Mouse (Mus musculus) testis, postnatal 10 days (tissue): ENCODE data around the gene Chd1.
"Not testable (repeated sequence)": the region's sequence is repeated elsewhere in the genome, so short reads cannot be mapped to it uniquely, and the experiment has no call there.

Experiments used
- DNase-seq: peaks from one replicate; pipeline ENCODE4 v3.0.0; 2021; ENCODE audit warnings: low spot score

Chd1 gene

DNA sequence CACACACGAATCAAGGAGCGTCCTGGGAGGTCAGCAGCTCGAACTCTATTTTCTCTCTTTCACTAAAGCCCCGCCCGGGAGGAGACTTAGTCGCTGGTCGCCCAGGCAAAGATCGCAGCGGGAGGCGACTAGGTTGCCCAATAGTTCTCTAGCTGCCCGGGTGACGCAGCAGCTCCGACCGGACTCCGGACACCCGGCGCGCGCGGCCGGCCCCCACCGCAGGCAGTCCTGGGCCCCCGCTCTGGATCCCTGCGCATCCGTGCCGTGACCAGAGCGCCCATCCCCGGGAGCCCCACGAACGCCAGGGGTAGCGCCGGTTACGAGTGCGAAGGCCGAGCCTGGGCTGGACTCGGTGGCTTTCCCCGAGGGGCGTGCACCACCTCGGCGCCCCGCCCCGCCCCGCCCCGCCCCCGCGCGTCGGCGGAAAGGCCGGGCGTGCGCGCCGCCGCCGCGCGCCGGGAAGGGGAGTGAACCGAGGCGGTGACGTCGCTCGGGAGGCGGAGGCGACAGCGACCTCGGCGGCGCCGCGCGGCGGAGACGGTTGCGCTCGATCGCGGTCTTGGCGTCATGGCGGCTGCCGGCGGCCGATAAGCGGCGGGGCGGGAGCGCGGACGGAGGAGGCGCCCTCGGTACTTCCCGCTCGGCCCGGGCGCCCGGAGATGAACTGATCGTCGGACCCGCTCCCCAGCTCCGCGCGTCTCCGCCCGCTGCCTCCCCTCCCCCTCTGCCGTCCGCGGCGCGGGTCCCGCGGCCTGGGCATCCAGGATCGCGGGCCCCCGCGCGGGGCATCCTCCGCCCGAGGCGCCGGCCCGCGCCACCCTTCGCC is at the start of gene Chd1:
Gene Chd1, plus strand, starts transcription at position 493 of the 826 bp plus-strand sequence.
- DNase-seq, result peak; percentile 93

GRCm38 (mm10) chr17:15656881-15657607 is 47.7 kb upstream of the Chd1 start:
- DNase-seq, result no peak

DNA sequence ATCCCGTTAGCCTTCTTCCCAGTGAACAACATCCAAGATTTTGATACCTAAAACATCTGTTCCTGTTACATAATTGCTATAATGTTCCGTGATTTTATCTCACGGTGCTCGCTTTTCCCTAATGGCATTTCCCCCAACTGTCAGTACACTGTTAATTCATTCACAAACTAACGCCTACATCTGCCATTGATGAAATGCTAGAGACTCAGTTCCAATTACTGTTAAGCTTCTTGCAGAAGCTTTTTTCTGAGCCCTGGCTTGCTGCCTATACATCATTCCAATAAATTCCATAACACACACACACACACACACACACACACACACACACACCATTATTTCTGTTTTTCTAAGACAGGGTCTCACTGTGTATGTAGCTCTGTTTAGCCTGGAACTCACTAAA is 31.9 kb upstream of the Chd1 start:
- no peak for DNase-seq

GRCm38 (mm10) chr17:15677970-15678645 is 26.7 kb upstream of the Chd1 start:
- no peak for DNase-seq

DNA sequence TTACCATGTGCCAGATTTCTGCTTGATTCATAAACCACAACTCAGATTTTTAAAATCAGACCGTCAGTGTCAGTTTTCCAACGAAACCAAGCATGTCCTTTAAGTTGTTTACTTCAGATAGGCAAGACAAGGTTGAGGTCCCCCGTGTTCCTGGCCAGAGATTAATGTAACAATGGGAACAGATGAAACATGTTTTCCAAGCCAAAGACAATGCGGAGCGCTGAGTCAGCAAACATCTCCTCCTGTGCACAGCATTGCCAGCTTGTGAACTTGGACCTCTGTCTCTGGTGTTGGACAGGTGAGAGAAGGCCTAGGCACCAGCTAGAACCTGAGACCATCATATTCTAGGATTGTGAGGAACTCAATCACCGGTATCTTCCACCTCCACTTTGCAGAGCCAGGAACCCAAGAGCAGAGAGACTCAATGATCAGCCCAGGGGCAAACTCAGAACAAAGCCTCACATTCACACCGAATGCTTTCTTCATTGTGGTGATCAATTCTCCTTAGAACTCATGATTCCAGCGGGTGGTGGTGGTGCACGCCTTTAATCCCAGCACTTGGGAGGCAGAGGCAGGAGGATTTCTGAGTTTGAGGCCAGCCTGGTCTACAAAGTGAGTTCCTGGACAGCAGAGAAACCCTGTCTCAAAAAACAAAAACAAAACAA is 24.7 kb upstream of the Chd1 start:
- DNase-seq, result no peak

DNA sequence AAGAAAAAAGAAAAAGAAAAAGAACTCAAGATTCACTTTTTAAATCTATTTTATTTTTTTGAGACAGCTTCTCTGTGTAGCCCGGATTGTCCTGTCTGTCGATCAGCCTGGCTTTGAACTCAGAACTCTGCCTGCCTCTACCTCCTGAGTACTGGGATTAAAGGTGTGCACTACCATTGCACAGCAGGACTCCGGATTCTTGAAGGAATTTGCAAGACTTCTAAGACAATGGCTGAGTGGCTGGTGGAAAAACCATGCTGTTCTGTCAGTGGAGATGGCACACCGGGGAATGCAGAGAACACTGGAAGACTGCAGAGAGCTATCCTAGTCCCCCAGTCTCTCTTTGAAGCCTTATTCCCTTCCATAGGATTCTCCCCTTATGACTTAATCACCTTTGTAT is 24.1 kb upstream of the Chd1 start:
- no peak for DNase-seq

DNA sequence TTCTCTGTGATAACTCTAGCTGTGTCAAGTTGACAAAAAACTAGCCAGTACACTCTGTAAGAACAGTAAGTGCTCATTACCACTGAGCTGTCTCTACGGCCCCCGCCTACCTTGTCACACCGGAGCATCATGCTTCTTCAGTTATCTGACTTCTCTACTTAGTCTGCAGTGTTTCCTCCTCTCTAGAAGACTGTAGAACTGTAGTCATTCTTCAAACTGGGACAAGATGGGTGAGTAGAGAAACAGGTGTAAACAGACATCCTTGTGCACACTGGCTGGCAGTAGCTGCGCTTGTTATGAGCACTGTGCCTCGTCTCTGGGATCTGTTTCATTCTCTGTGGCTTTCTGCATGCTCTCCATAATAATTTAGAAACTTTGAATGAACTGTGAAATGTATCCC is 18.4 kb upstream of the Chd1 start:
- DNase-seq, result no peak

DNA sequence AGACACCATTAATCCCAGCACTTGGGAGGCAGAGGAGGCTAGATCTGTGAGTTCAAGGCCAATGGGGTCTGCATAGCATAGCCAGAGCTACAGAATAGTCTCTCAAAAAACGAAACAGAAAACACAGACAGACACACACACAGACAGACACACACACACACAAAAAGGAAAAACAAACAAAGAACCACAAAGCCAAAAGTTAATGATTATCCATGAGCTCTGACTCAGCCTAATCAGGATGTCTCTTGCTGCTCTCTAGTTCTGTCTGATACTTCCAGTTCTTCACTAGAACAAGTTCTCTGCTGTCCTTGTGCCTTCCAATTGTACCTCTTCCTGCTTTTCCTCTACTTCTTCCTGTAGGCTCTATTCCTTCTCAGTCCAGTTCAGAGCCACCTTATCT is 14.5 kb upstream of the Chd1 start:
- DNase-seq, result no peak

- DNase-seq, result no peak
Observed at GRCm38 (mm10) chr17:15695566-15695965, 9.2 kb upstream of the Chd1 start.

DNA sequence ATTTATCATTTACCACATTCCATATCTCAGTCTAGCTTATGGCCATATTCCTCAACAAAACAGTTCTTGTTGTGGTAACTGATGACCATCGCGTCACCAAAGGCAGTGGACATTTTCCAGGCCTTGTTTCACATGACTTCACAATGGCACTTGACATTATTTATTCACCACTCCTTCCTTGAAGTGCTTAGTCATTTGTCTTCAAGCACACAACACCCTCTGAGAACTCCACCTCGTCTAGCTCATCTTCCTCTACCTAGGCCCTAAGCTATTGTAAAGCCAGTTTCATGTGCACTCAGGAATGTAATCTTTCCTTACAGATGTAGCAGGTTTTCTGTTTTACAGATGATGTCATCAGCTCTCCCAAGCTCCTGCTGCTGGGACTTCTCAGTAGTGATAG is 5.8 kb upstream of the Chd1 start:
- DNase-seq, result no peak

GRCm38 (mm10) chr17:15701505-15701904 is 3.3 kb upstream of the Chd1 start:
- DNase-seq, result no peak

DNA sequence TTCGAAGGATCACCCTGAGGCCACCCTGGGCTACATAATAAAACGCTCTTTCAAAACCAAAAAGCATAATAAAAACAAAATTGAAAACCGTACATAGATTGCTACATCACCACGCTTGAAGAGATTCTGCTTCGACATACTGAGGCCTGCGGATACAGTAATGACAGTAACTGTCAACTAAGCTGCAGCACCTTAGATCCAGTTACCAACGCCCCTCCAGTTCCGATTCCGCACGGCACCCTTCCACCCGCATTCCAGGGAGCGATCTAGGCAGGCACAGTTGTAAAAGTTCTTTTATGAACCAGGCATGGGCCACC is 651 bp upstream of the Chd1 start:
- DNase-seq, result no peak

DNA sequence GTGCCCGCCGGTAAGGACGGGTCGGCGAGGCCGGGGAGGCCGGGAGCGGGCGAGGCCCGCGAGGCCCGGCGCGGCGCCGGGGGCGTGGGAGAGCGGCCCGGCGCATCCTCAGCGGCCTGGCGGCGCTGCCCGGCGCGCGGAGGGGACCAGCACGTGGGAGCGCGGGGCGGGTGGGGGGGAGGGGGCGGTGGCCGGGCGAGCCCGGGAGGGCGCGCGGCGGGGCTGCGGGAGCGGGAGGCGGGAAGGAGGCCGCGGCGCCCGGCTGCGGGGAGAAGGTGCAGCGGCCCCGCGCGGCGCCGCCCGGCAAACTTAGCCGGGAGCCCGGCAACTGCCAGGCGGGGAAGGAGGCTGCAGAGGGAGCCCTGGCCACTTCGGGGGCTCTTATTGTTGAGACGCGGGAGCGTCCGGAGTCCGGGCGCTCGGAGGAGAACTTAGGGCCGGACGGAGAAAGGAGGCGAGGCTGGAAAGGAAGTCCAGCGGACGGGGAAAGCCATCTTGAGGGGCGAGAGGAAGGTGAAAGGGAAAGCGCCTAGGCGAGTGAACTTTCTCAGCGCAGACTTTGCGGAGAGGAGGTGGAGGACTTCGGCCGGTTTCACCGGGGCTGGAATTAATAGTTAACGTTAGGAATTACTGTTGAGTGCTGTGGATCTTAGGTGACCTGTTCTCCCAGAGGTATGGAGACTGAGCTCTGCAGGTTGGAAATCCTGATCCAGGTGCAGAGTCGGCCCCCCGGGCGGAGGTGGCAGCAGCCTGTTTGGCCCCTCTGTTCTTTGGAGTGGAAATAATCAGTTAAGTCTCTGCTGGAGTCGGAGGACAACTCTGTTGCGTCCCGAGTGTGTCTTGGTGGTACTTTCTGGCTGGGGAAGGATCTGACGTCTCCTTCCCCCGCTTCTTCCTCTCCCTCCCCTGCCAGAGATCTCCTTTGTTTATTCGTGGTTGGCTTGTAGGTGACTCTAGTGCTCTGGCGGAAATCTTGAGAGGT is 827 bp downstream of the Chd1 start:
- DNase-seq, result peak; percentile 64

GRCm38 (mm10) chr17:15714507-15714906 is 9.7 kb downstream of the Chd1 start:
- no peak for DNase-seq

- DNase-seq, result peak; percentile 50
Observed at GRCm38 (mm10) chr17:15715013-15715902, 10.5 kb downstream of the Chd1 start.

GRCm38 (mm10) chr17:15715940-15716339 is 11.2 kb downstream of the Chd1 start:
- DNase-seq, result no peak

DNA sequence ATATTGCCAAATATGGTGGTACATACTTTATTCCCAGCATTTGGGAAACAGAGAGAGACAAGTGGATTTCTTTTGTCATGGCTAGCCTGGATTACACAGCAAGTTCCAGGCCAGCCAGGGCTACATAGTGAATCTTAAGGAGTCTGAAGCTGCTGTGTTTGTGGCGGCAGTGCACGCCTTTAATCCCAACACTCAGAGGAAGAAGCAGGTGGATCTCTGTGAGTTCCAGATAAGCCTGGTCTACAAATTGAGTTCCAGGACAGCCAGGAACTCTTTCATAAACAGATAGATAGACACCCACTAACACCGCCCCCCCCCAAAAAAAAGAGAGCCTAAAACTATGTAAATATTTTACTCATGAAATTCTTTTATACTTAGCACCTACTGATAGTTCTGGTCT is 16.1 kb downstream of the Chd1 start:
- no peak for DNase-seq

DNA sequence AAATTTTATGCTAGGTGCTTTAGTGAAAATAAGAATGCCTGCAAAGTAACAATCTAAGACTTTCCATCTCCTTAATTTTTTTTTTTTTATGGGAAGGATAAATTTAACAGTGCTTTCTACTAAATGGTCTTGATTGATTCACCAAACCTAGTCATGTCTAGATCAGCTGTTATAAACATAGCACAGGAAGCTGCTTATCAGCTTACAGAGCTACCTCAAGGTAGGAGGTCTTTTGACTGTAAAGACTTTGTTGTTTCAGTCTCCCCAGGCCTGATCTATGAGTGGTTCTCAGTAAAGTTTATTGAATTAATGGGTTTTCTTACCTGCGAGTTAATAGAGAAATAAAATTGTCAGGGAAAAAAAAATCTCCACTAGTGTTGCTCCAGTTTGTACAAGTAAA is 18.5 kb downstream of the Chd1 start:
- no peak for DNase-seq

GRCm38 (mm10) chr17:15723866-15724475 is 19.2 kb downstream of the Chd1 start:
- not testable (repeated sequence) for DNase-seq

DNA sequence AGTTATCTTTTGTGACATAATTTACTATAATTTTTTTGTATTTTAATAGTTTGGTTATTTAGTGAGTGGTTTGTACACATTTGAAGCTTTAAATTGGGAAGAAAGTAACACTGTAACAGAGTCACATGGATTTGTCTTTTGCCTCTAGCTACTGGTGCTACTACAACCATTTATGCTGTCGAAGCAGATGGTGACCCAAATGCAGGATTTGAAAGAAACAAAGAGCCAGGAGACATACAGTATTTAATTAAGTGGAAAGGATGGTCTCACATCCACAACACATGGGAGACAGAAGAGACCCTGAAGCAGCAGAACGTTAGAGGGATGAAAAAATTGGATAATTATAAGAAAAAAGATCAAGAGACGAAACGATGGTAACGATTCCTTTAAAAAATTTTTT is 26.9 kb downstream of the Chd1 start:
- DNase-seq, result no peak
